Mouse (Mus musculus) midbrain, postnatal 0 days (tissue): ENCODE results near the gene Lpin2. TPM values are rescaled to one million over a fixed set of nuclear protein-coding genes. Genes with fewer than 3 reads are reported as not detected.

ENCODE experiments used
- ATAC-seq: fragments of 200-750 bp; cut with Nextera tagmentation; 2 replicates; pipeline ENCODE4 v1.8.0; 2017; ENCODE audit warnings: moderate number of reproducible peaks, mild to moderate bottlenecking, moderate TSS enrichment, moderate library complexity; ENCODE audit not compliant: low FRiP score
- DNase-seq: peaks from one replicate; pipeline ENCODE4 v3.0.0-alpha.2; 2015; ENCODE audit warnings: low spot score
- H3K27ac ChIP-seq: fragments of 300-500 bp; sonication (generic); 2 replicates; pipeline ENCODE4 v1.5.1; 2014; ENCODE audit warnings: low read depth, mild to moderate bottlenecking, low read length, mixed read lengths
- H3K27me3 ChIP-seq: fragments of 300-500 bp; sonication (generic); 2 replicates; pipeline ENCODE4 v1.6.1; 2014; ENCODE audit warnings: low read length, control low read depth, mixed read lengths; ENCODE audit not compliant: insufficient read depth
- H3K36me3 ChIP-seq: fragments of 300-500 bp; sonication (generic); 2 replicates; pipeline ENCODE4 v1.6.1; 2014; ENCODE audit warnings: low read length, control low read depth, mixed read lengths; ENCODE audit not compliant: insufficient read depth
- H3K4me1 ChIP-seq: fragments of 300-500 bp; sonication (generic); 2 replicates; pipeline ENCODE4 v1.6.1; 2014; ENCODE audit warnings: mild to moderate bottlenecking, control low read depth, antibody characterized with exemption, low read length, mixed read lengths; ENCODE audit not compliant: insufficient read depth
- H3K4me2 ChIP-seq: fragments of 300-500 bp; sonication (generic); 2 replicates; pipeline ENCODE4 v1.6.1; 2014; ENCODE audit warnings: low read depth, mild to moderate bottlenecking, low read length, mixed read lengths; ENCODE audit not compliant: poor library complexity, severe bottlenecking
- H3K4me3 ChIP-seq: fragments of 300-500 bp; sonication (generic); 2 replicates; pipeline ENCODE4 v1.5.1; 2014; ENCODE audit warnings: low read depth, mild to moderate bottlenecking, low read length, moderate library complexity
- H3K9ac ChIP-seq: fragments of 300-500 bp; sonication (generic); replicated peaks from 2 replicates; pipeline ENCODE4 v1.6.1; 2014; ENCODE audit warnings: mild to moderate bottlenecking, low read length, moderate library complexity, mixed read lengths; ENCODE audit not compliant: poor library complexity, severe bottlenecking
- H3K9me3 ChIP-seq: fragments of 300-500 bp; sonication (generic); 2 replicates; pipeline ENCODE4 v1.6.1; 2016; ENCODE audit warnings: low read length, control low read depth
- CTCF ChIP-seq: IDR thresholded peaks from 2 replicates; pipeline ENCODE4 v1.5.1; 2016; ENCODE audit warnings: antibody characterized with exemption, mild to moderate bottlenecking
- WGBS: fragments of 180-500 bp; shearing (Covaris S2); extraction: QIAGEN DNeasy Blood & Tissue Kit; methylation state at CpG from one replicate; pipeline ENCODE4 v1.1.7; 2014; 5-methylcytosine and 5-hydroxymethylcytosine counted together
- polyA plus RNA-seq: library from polyadenylated mRNA; unstranded; fragments of >200 nt; fragmentation: Nextera tagmentation; extraction: Ambion mirVana; gene quantifications from 2 replicates; pipeline ENCODE4 v1.2.1, GENCODE M21; 2015
- total RNA-seq: library from RNA; depleted of rRNA; stranded (reverse); fragments of >200 nt; gene quantifications from 2 replicates; pipeline ENCODE4 v1.2.3, GENCODE M21; 2014

The Lpin2 gene
- total and polyA plus RNA-seq, 2 experiments from 2014 or later = 39.1 to 53.4 TPM

GRCm38 (mm10) chr17:71209936-71210335, 27.6 kb downstream of the Lpin2 start:
- no peak overlapping the region for H3K9ac ChIP-seq
- 90% methylated on average over 3 of the region's 3 CpGs for WGBS

GRCm38 (mm10) chr17:71211962-71212646, 29.7 kb downstream of the Lpin2 start:
- Histone ChIP-seq H3K9me3 (no peaks in the 10 kb centered on the region), H3K4me3 (no peak overlapping the region), H3K4me2 (no peak overlapping the region), H3K9ac (no peak overlapping the region), H3K27ac (no peak overlapping the region), H3K36me3 (no peaks in the 10 kb centered on the region), H3K4me1 (no peaks in the 10 kb centered on the region), H3K27me3 (no peaks in the 10 kb centered on the region)
- DNase-seq = no peak
- 62% methylated on average over 6 of the region's 6 CpGs for WGBS
- no peak for ATAC-seq
- no peak for TF ChIP-seq CTCF

More at GRCm38 (mm10) chr17:71209936-71210335, 27.6 kb downstream of the Lpin2 start:
- Histone ChIP-seq H3K9me3 (no peaks in the 10 kb centered on the region), H3K27ac (no peak overlapping the region), H3K36me3 (no peaks in the 10 kb centered on the region), H3K4me2 (no peak overlapping the region), H3K27me3 (no peaks in the 10 kb centered on the region), H3K4me3 (no peak overlapping the region), H3K4me1 (no peaks in the 10 kb centered on the region)
- no peak for ATAC-seq
- no peak for DNase-seq
- no peak for TF ChIP-seq CTCF

- no peaks in the 10 kb centered on the region for H3K36me3 ChIP-seq
- TF ChIP-seq CTCF = no peak
- H3K27ac ChIP-seq = no peak overlapping the region
- no peaks in the 10 kb centered on the region for H3K9me3 ChIP-seq
- 87% methylated on average over 1 of the region's 1 CpGs for WGBS
- no peak overlapping the region for H3K9ac ChIP-seq
- no peak for ATAC-seq
- no peaks in the 10 kb centered on the region for H3K4me1 ChIP-seq
- no peaks in the 10 kb centered on the region for H3K27me3 ChIP-seq
- no peak overlapping the region for H3K4me2 ChIP-seq
- no peak overlapping the region for H3K4me3 ChIP-seq
- no peak for DNase-seq
These were observed 31.3 kb downstream of the Lpin2 start for GRCm38 (mm10) chr17:71213666-71214065.

GRCm38 (mm10) chr17:71214514-71215240, 32.3 kb downstream of the Lpin2 start:
- Histone ChIP-seq H3K4me3 (no peak overlapping the region), H3K27ac (no peak overlapping the region), H3K4me2 (no peak overlapping the region), H3K4me1 (no peaks in the 10 kb centered on the region), H3K27me3 (no peaks in the 10 kb centered on the region), H3K9me3 (no peaks in the 10 kb centered on the region), H3K9ac (no peak overlapping the region), H3K36me3 (no peaks in the 10 kb centered on the region)
- TF ChIP-seq CTCF = no peak
- no peak for DNase-seq
- ATAC-seq = no peak
- 88% methylated on average over 17 of the region's 17 CpGs for WGBS

GRCm38 (mm10) chr17:71215241-71215839, 33.0 kb downstream of the Lpin2 start:
- ATAC-seq = no peak
- TF ChIP-seq CTCF = no peak
- H3K9ac ChIP-seq = no peak overlapping the region
- no peaks in the 10 kb centered on the region for H3K9me3 ChIP-seq
- no peak for DNase-seq
- no peaks in the 10 kb centered on the region for H3K4me1 ChIP-seq
- 77% methylated on average over 2 of the region's 2 CpGs for WGBS
- H3K4me3 ChIP-seq = no peak overlapping the region
- H3K27me3 ChIP-seq = no peaks in the 10 kb centered on the region
- H3K4me2 ChIP-seq = no peak overlapping the region
- H3K27ac ChIP-seq = no peak overlapping the region
- H3K36me3 ChIP-seq = no peaks in the 10 kb centered on the region

- WGBS = 100% methylated on average over 2 of the region's 2 CpGs
- H3K27ac ChIP-seq = no peak overlapping the region
These were observed 33.9 kb downstream of the Lpin2 start for GRCm38 (mm10) chr17:71216263-71216662.

More at GRCm38 (mm10) chr17:71216263-71216662, 33.9 kb downstream of the Lpin2 start:
- no peak overlapping the region for H3K9ac ChIP-seq
- no peaks in the 10 kb centered on the region for H3K36me3 ChIP-seq
- no peaks in the 10 kb centered on the region for H3K9me3 ChIP-seq
- no peaks in the 10 kb centered on the region for H3K4me1 ChIP-seq
- TF ChIP-seq CTCF = no peak
- no peak overlapping the region for H3K4me2 ChIP-seq
- H3K4me3 ChIP-seq = no peak overlapping the region
- ATAC-seq = no peak
- DNase-seq = no peak
- H3K27me3 ChIP-seq = no peaks in the 10 kb centered on the region
